In the genomic region with DNA sequence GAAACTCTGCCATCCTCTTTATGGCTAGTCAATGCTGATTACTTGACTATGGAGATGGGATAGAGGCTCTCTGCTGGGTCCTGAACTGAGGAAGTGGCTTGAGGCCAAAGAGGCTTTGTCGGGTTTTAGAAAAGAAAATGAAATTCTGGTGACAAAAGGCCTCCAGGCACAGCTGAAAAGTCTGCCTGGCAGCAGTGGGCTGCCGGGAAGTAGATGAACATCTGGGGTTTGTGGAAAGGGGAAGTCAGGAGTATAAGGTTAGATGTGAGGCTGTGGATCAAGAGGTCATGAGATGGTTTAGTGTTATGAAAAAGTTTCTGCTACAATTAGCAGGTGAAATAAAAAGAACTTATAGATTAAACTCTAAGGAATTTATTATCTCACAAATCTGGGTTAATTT, we compare ENCODE assay signal across 19 mouse cellular contexts. TPM values are rescaled to one million over a fixed set of nuclear protein-coding genes. Genes with fewer than 3 reads are reported as not detected.
DNase-seq lines count a peak whose midpoint lies in the region; ATAC-seq and TF ChIP-seq lines count a peak whose summit lies in the region.
"Had no signal": no experiment of that assay in that cellular context is flagged by ENCODE, and none has a peak within 500 bp of the region (broad histone marks: within the 10 kb centered on the region; RNA-seq: fewer than 3 reads in every experiment).

No protein-coding gene starts in this region.

- DNase-seq in A20 (ENCODE audit: low read depth, low spot score) (peak; percentile 73), CH12.LX (ENCODE audit: extremely low read depth) (peak; percentile 70)
- DNase-seq in kidney, postnatal 25 days: no peak
- DNase-seq in right cerebral cortex, postnatal 36 days (ENCODE audit: low spot score in 2 of 2): no peak
- DNase-seq: adrenal gland, postnatal 10 days; cerebellum, adult 9-11 months; heart, postnatal 10 days; kidney, adult 18-20 months; lung, postnatal 4 days; right cerebral cortex, postnatal 14 days had no signal

- H3K79me2 ChIP-seq in CH12.LX (replicated peaks; ENCODE audit: control insufficient read depth, extremely low read depth, insufficient read depth, poor library complexity, severe bottlenecking): peaks cover 52% of the 10 kb centered on the region

- no peak overlapping the region for H3K27ac ChIP-seq in CH12.LX (ENCODE audit: insufficient read depth, low read depth)
- no peak overlapping the region for H3K27ac ChIP-seq in intestine, embryonic 16.5 days (ENCODE audit: low read length)
- H3K27ac ChIP-seq: embryonic facial prominence, embryonic 10.5 days; forebrain, embryonic 15.5 days; hindbrain, embryonic 12.5 days; kidney, postnatal 0 days had no signal

- peak; percentile 75 for TF ChIP-seq EP300 in CH12.LX (IDR thresholded peaks at IDR 0.05; ENCODE audit: low read length)

- H3K9ac ChIP-seq in CH12.LX (ENCODE audit: insufficient read depth, low read depth): peak overlapping the region; percentile 18; the same call in 1 of the 2 replicates
- H3K9ac ChIP-seq in intestine, embryonic 16.5 days (ENCODE audit: low read depth, low read length): no peak overlapping the region
- H3K9ac ChIP-seq: forebrain, embryonic 15.5 days; heart, embryonic 12.5 days; hindbrain, embryonic 12.5 days had no signal

- TF ChIP-seq POLR2A in CH12.LX (IDR thresholded peaks at IDR 0.05; ENCODE audit: low read depth, low read length): no peak

- H3K4me3 ChIP-seq in CH12.LX (replicated peaks in 1 of 3; ENCODE audit: low read depth in 2 of 3, low read length in 2 of 3, poor library complexity in 1 of 3): no peak overlapping the region
- no peak overlapping the region for H3K4me3 ChIP-seq in intestine, embryonic 16.5 days (ENCODE audit: low read length)
- H3K4me3 ChIP-seq: embryonic facial prominence, embryonic 10.5 days; forebrain, embryonic 15.5 days; heart, embryonic 12.5 days; hindbrain, embryonic 12.5 days had no signal

- peak overlapping the region; percentile 2; the same call in 1 of the 2 replicates for H3K4me2 ChIP-seq in CH12.LX (ENCODE audit: insufficient read depth, low read depth, poor library complexity, severe bottlenecking)
- H3K4me2 ChIP-seq in intestine, embryonic 16.5 days (ENCODE audit: low read depth, low read length): no peak overlapping the region
- H3K4me2 ChIP-seq: forebrain, embryonic 15.5 days; heart, embryonic 12.5 days; hindbrain, embryonic 12.5 days; midbrain, embryonic 11.5 days had no signal

- peak; percentile 96 for ATAC-seq in granulocyte monocyte progenitor cell, adult 5-6 weeks (replicated peaks; ENCODE audit: poor library complexity, severe bottlenecking)
- peak; percentile 60; the same call in 1 of the 2 replicates for ATAC-seq in neutrophil, adult 5-6 weeks (ENCODE audit: extremely low read depth, insufficient number of reproducible peaks, low FRiP score, poor library complexity, severe bottlenecking)
- ATAC-seq in intestine, embryonic 16.5 days: no peak
- ATAC-seq: forebrain, embryonic 15.5 days had no signal

- no peaks in the 10 kb centered on the region for H3K27me3 ChIP-seq in CH12.LX (replicated peaks)
- H3K27me3 ChIP-seq in intestine, embryonic 16.5 days (replicated peaks; ENCODE audit: control insufficient read depth, insufficient read depth, low read length): no peaks in the 10 kb centered on the region
- H3K27me3 ChIP-seq: forebrain, embryonic 15.5 days; heart, embryonic 12.5 days; hindbrain, embryonic 12.5 days had no signal

- 58% methylated on average over 2 of the region's 2 CpGs for WGBS in intestine, embryonic 16.5 days

- H3K4me1 ChIP-seq in CH12.LX (ENCODE audit: control insufficient read depth in 1 of 2, insufficient read depth in 2 of 2): peaks cover 11 to 88% of the 10 kb centered on the region in 2 experiments
- H3K4me1 ChIP-seq in intestine, embryonic 16.5 days (ENCODE audit: control insufficient read depth, insufficient read depth, low read length): no peaks in the 10 kb centered on the region
- H3K4me1 ChIP-seq: embryonic facial prominence, embryonic 10.5 days; heart, embryonic 12.5 days had no signal

- dilution Hi-C loops in CH12.LX (cut with MboI; ENCODE audit: extremely low pct_ligation_motif_present, extremely low pct_unique_long_range_greater_than_20kb, low sequenced_read_pairs): no loop called here

- no peak for TF ChIP-seq RAD21 in CH12.LX (IDR thresholded peaks at IDR 0.05; ENCODE audit: low read depth, low read length)

- H3K9me3 ChIP-seq in CH12.LX (replicated peaks; ENCODE audit: low read length): no peaks in the 10 kb centered on the region
- H3K9me3 ChIP-seq in intestine, embryonic 16.5 days (ENCODE audit: control insufficient read depth, low read length): no peaks in the 10 kb centered on the region
- H3K9me3 ChIP-seq: embryonic facial prominence, embryonic 10.5 days; forebrain, embryonic 15.5 days; heart, embryonic 12.5 days; hindbrain, embryonic 12.5 days had no signal

- TF ChIP-seq CTCF in CH12.LX (conservative IDR thresholded peaks at IDR 0.05 in 1 of 2, IDR thresholded peaks at IDR 0.05 in 1 of 2; ENCODE audit: low read depth in 2 of 2, low read length in 2 of 2): no peak

- H3K36me3 ChIP-seq in CH12.LX (replicated peaks in 1 of 2; ENCODE audit: control insufficient read depth in 1 of 2, insufficient read depth in 1 of 2, low read length in 1 of 2): peaks cover 4 to 29% of the 10 kb centered on the region in 2 experiments
- H3K36me3 ChIP-seq in intestine, embryonic 16.5 days (ENCODE audit: control insufficient read depth, insufficient read depth, low read length): no peaks in the 10 kb centered on the region
- H3K36me3 ChIP-seq: embryonic facial prominence, embryonic 10.5 days; forebrain, embryonic 15.5 days; heart, embryonic 12.5 days; hindbrain, embryonic 12.5 days had no signal

- in situ Hi-C loops in CH12.LX (cut with MboI; ENCODE audit: low pct_ligation_motif_present, low pct_unique_long_range_greater_than_20kb, low sequenced_read_pairs): no loop called here

TF ChIP-seq in CH12.LX, 34 proteins besides CTCF, POLR2A, EP300 and RAD21:
- no peak for TF ChIP-seq CHD2 (IDR thresholded peaks at IDR 0.05; ENCODE audit: low read length)
- TF ChIP-seq JUND (conservative IDR thresholded peaks at IDR 0.05; ENCODE audit: low read depth, low read length): no peak
- TF ChIP-seq E2F4 (IDR thresholded peaks at IDR 0.05; ENCODE audit: insufficient replicate concordance, low read depth, low read length): no peak
- no peak for TF ChIP-seq NELFE (IDR thresholded peaks at IDR 0.05; ENCODE audit: low read depth, low read length)
- no peak for TF ChIP-seq TBP (conservative IDR thresholded peaks at IDR 0.05; ENCODE audit: low read depth, low read length)
- TF ChIP-seq MEF2A (IDR thresholded peaks at IDR 0.05; ENCODE audit: borderline replicate concordance, low read depth, low read length): 0 out of 2 replicates have a peak, but pooled peaks have one; percentile 21
- TF ChIP-seq HCFC1 (IDR thresholded peaks at IDR 0.05; ENCODE audit: low read depth, low read length): no peak
- TF ChIP-seq ZKSCAN1 (IDR thresholded peaks at IDR 0.05; ENCODE audit: borderline replicate concordance, low read depth, low read length): no peak
- peak; percentile 25; the same call in 1 of the 2 replicates for TF ChIP-seq BHLHE40 (IDR thresholded peaks at IDR 0.05; ENCODE audit: low read depth, low read length)
- no peak for TF ChIP-seq NRF1 (IDR thresholded peaks at IDR 0.05; ENCODE audit: low read depth, low read length)
- TF ChIP-seq MXI1 (IDR thresholded peaks at IDR 0.05; ENCODE audit: low read depth, low read length): no peak
- TF ChIP-seq IRF4 (IDR thresholded peaks at IDR 0.05; ENCODE audit: low read depth, low read length): peak; percentile 32; the same call in 1 of the 2 replicates
- TF ChIP-seq SIN3A (IDR thresholded peaks at IDR 0.05; ENCODE audit: low read length): peak; percentile 36; the same call in 1 of the 2 replicates
- no peak; the same call in 1 of the 2 replicates for TF ChIP-seq ELF1 (IDR thresholded peaks at IDR 0.05; ENCODE audit: low read depth, low read length)
- TF ChIP-seq KAT2A (IDR thresholded peaks at IDR 0.05; ENCODE audit: insufficient replicate concordance, low read length): no peak
- TF ChIP-seq TCF12 (IDR thresholded peaks at IDR 0.05; ENCODE audit: low read depth, low read length): peak; percentile 44; the same call in 1 of the 2 replicates
- TF ChIP-seq MAZ (IDR thresholded peaks at IDR 0.05; ENCODE audit: low read depth, low read length): no peak
- TF ChIP-seq USF2 (conservative IDR thresholded peaks at IDR 0.05; ENCODE audit: low read depth, low read length): no peak
- TF ChIP-seq GABPA (IDR thresholded peaks at IDR 0.05; ENCODE audit: insufficient replicate concordance, low read depth, low read length): no peak
- TF ChIP-seq POLR2AphosphoS2 (IDR thresholded peaks at IDR 0.05; ENCODE audit: low read depth, low read length): no peak
- TF ChIP-seq RCOR1 (conservative IDR thresholded peaks at IDR 0.05; ENCODE audit: low read depth, low read length): no peak
- no peak for TF ChIP-seq MYC (IDR thresholded peaks at IDR 0.05; ENCODE audit: low read depth, low read length)
- no peak for TF ChIP-seq ZC3H11A (IDR thresholded peaks at IDR 0.05; ENCODE audit: low read depth, low read length)
- no peak for TF ChIP-seq JUN (IDR thresholded peaks at IDR 0.05; ENCODE audit: insufficient read depth, low read depth, low read length)
- no peak for TF ChIP-seq PAX5 (IDR thresholded peaks at IDR 0.05; ENCODE audit: low read length)
- TF ChIP-seq ZNF384 (IDR thresholded peaks at IDR 0.05; ENCODE audit: low read depth, low read length): no peak
- no peak for TF ChIP-seq MAFK (IDR thresholded peaks at IDR 0.05; ENCODE audit: insufficient replicate concordance, low read length)
- peak; percentile 54 for TF ChIP-seq ETS1 (conservative IDR thresholded peaks at IDR 0.05; ENCODE audit: low read depth, low read length)
- TF ChIP-seq UBTF (IDR thresholded peaks at IDR 0.05; ENCODE audit: low read depth, low read length): 0 out of 2 replicates have a peak, but pooled peaks have one; percentile 38

RNA-seq across cellular contexts. Expression of a gene that starts 29.9 kb away (rescaled TPM):
- total RNA-seq in CH12.LX (2012; rRNA removed) (120 and 121 TPM in 2 replicates), CH12.LX (2014; rRNA removed) (211 and 250 TPM in 2 replicates)
- polyA plus RNA-seq in CH12.LX (2012; ENCODE audit: insufficient read length, low read depth): 136 and 146 TPM in 2 replicates
- total RNA-seq in granulocyte monocyte progenitor cell, adult 5-6 weeks (2014; fragmentation: Nextera tagmentation): 114 and 122 TPM in 2 replicates
- 166 and 176 TPM in 2 replicates for total RNA-seq in granulocyte monocyte progenitor cell, adult 5-6 weeks (2017)
- 2,566 and 2,727 TPM in 2 replicates for total RNA-seq in neutrophil, adult 5-6 weeks (2017)
- 4.8 and 5.1 TPM in 2 replicates for polyA plus RNA-seq in intestine, embryonic 16.5 days (2015; fragmentation: Nextera tagmentation; extraction: Ambion mirVana)

Comparison
In these comparisons a context has a peak if more than half of its experiments do, and no peak if none do; other contexts are left out.
1. DNase-seq: peak in A20 (single experiment) and CH12.LX (single experiment); none in kidney, postnatal 25 days (0 of 2) and right cerebral cortex, postnatal 36 days (0 of 2).
2. RNA of a gene that starts 29.9 kb away (total RNA-seq): 2,566 to 2,727 TPM in neutrophil, adult 5-6 weeks; 120 to 250 TPM in CH12.LX and 114 to 176 TPM in granulocyte monocyte progenitor cell, adult 5-6 weeks; every median in the first group is over 10 times any median in the second.